Mouse (Mus musculus) megakaryocyte, embryonic 14.5 days (primary cell): ENCODE measurements around the gene Qser1.

Experiments
- FLI1 ChIP-seq: IDR thresholded peaks from 2 replicates; pipeline ENCODE4 v1.6.1; 2012; ENCODE audit warnings: low read length, inconsistent platforms, mixed read lengths
- GATA1 ChIP-seq: IDR thresholded peaks from 3 replicates; pipeline ENCODE4 v1.6.1; 2012; ENCODE audit warnings: mixed read lengths, low read length, inconsistent platforms, borderline replicate concordance

GRCm38 (mm10) chr2:104846638-104847414, 30.3 kb upstream of the Qser1 start:
- TF ChIP-seq GATA1: no peak
- TF ChIP-seq FLI1: no peak
